Mouse (Mus musculus) neural tube, embryonic 12.5 days (tissue): ENCODE results near the gene Dis3l2. TPM values are rescaled to one million over a fixed set of nuclear protein-coding genes. Genes with fewer than 3 reads are reported as not detected.

Experiments used
- ATAC-seq: fragments of 200-750 bp; cut with Nextera tagmentation; 2 replicates; pipeline ENCODE4 v1.8.0; 2017; ENCODE audit warnings: low read depth, mild to moderate bottlenecking, moderate TSS enrichment, moderate library complexity; ENCODE audit not compliant: low FRiP score
- H3K27ac ChIP-seq: fragments of 300-500 bp; sonication (generic); 2 replicates; pipeline ENCODE4 v1.5.1; 2016
- H3K27me3 ChIP-seq: fragments of 300-500 bp; sonication (generic); replicated peaks from 2 replicates; pipeline ENCODE4 v1.6.1; 2016; ENCODE audit warnings: mild to moderate bottlenecking
- H3K36me3 ChIP-seq: fragments of 300-500 bp; sonication (generic); 2 replicates; pipeline ENCODE4 v1.6.1; 2016; ENCODE audit warnings: mild to moderate bottlenecking
- H3K4me1 ChIP-seq: fragments of 300-500 bp; sonication (generic); 2 replicates; pipeline ENCODE4 v1.6.1; 2016
- H3K4me2 ChIP-seq: fragments of 300-500 bp; sonication (generic); replicated peaks from 2 replicates; pipeline ENCODE4 v1.6.1; 2016; ENCODE audit warnings: mild to moderate bottlenecking
- H3K4me3 ChIP-seq: fragments of 300-500 bp; sonication (generic); 2 replicates; pipeline ENCODE4 v1.5.1; 2016
- H3K9ac ChIP-seq: fragments of 300-500 bp; sonication (generic); 2 replicates; pipeline ENCODE4 v1.6.1; 2016; ENCODE audit warnings: mild to moderate bottlenecking
- H3K9me3 ChIP-seq: fragments of 300-500 bp; sonication (generic); 2 replicates; pipeline ENCODE4 v1.6.1; 2016; ENCODE audit warnings: mild to moderate bottlenecking
- WGBS: fragments of 180-500 bp; shearing (Covaris S2); methylation state at CpG from one replicate; pipeline ENCODE4 v1.1.7; 2016; 5-methylcytosine and 5-hydroxymethylcytosine counted together
- polyA plus RNA-seq: library from polyadenylated mRNA; unstranded; fragments of >200 nt; fragmentation: Nextera tagmentation; extraction: Ambion mirVana; gene quantifications from 2 replicates; pipeline ENCODE4 v1.2.1, GENCODE M21; 2016

Dis3l2 gene
- polyA plus RNA-seq, 1 experiment from 2014 or later, result 40.7 TPM

DNA sequence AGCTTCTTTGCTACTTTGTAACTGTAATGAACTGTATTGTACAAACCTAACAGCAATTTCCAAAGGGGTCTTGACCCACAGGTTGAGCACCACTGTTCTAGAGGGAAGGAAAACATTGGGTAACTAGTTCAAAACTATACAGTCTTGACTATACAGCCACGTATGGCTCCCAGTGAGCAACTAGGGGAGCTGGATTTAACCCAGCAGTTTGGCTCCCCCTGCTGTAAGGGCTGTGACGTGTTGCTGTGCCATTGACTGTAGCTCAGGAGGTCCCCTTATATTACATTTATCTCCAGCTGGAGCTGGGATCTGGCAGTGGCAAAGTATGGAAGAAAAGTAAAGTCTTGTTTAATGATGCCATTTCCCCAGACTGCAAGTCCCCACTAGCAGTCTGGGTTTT, 4.9 kb upstream of the Dis3l2 start:
- Histone ChIP-seq H3K27me3 (no peaks in the 10 kb centered on the region), H3K4me3 (no peak overlapping the region), H3K9ac (no peak overlapping the region), H3K4me2 (no peak overlapping the region), H3K27ac (no peak overlapping the region), H3K9me3 (no peaks in the 10 kb centered on the region), H3K4me1 (peaks cover 3% of the 10 kb centered on the region; the same call in 1 of the 2 replicates), H3K36me3 (no peaks in the 10 kb centered on the region)
- 48% methylated on average over 2 of the region's 2 CpGs for WGBS
- ATAC-seq, result no peak

DNA sequence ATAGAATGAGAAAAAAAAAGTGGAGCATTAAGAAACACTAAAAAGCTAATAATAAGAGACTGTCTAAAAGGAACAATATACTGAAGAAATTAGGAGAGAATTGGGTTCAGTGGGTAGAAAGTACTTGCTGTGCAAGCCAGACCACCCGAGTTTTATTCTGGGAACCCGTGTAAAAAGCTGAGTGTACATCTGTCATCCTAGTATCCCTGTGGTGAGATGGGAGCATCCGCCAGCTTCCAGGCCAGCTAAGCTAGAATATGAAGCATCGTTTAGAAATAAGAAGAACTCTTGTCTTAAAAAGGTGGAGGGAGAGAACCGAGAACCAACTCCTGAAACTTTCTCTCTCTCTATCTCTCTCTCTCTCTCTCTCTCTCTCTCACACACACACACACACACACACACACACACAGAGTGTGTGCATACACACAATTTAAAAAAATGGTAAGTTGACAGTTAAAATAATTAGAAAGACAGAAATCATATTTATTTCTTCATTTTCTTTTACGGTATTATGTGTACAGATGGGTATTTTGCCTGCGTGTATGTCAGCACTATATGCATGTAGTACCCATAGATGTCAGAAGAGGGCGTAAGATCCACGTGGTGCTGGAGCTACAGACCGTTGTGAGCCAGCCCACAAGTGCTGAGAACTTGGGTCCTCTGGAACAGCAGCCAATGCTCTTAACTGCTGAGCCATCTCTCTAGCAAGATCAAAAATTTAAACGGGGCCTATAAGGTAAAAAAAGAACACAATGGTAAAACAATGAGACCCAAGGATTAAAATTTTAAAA, 4.1 kb upstream of the Dis3l2 start:
- Histone ChIP-seq H3K9me3 (no peaks in the 10 kb centered on the region), H3K4me3 (no peak overlapping the region), H3K4me2 (no peak overlapping the region), H3K4me1 (peaks cover 6% of the 10 kb centered on the region; the same call in 1 of the 2 replicates), H3K36me3 (no peaks in the 10 kb centered on the region), H3K9ac (no peak overlapping the region), H3K27ac (no peak overlapping the region), H3K27me3 (no peaks in the 10 kb centered on the region)
- no peak for ATAC-seq
- 66% methylated on average over 11 of the region's 11 CpGs for WGBS

DNA sequence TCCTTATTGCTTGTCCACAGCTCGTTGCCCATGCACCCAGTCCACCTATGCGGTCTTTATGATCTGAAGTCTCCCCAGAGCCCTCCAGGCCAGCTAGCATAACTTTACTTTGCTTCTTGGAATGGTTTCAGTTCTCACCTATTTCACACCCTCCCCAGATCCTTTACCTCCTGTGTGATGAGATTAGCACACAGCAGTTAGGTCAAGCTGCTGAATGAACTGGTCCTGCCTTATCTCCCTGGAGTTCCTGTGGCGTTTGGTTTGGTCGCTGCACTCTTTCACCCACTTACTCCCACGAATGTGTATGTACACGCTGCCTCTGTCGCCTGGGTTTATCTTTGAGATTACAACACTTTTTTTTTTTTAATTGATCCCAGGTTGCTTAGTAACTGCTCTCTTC, 3.2 kb upstream of the Dis3l2 start:
- peaks cover 14% of the 10 kb centered on the region for H3K4me1 ChIP-seq
- no peaks in the 10 kb centered on the region for H3K36me3 ChIP-seq
- no peak for ATAC-seq
- no peak overlapping the region for H3K27ac ChIP-seq
- no peak overlapping the region for H3K4me3 ChIP-seq
- 84% methylated on average over 7 of the region's 7 CpGs for WGBS
- H3K9ac ChIP-seq, result no peak overlapping the region
- H3K4me2 ChIP-seq, result no peak overlapping the region
- no peaks in the 10 kb centered on the region for H3K27me3 ChIP-seq
- H3K9me3 ChIP-seq, result no peaks in the 10 kb centered on the region

GRCm38 (mm10) chr1:86703965-86704326, 338 bp downstream of the Dis3l2 start:
- peak overlapping the region; percentile 75 for H3K4me2 ChIP-seq
- peak overlapping the region; percentile 88 for H3K27ac ChIP-seq
- H3K9me3 ChIP-seq, result no peaks in the 10 kb centered on the region
- peak overlapping the region; percentile 88 for H3K4me3 ChIP-seq
- H3K9ac ChIP-seq, result peak overlapping the region; percentile 93
- under 1% methylated on average over 27 of the region's 27 CpGs for WGBS
- ATAC-seq, result no peak; the same call in 1 of the 2 replicates
- no peaks in the 10 kb centered on the region for H3K36me3 ChIP-seq
- H3K4me1 ChIP-seq, result peaks cover 16% of the 10 kb centered on the region
- no peaks in the 10 kb centered on the region for H3K27me3 ChIP-seq

DNA sequence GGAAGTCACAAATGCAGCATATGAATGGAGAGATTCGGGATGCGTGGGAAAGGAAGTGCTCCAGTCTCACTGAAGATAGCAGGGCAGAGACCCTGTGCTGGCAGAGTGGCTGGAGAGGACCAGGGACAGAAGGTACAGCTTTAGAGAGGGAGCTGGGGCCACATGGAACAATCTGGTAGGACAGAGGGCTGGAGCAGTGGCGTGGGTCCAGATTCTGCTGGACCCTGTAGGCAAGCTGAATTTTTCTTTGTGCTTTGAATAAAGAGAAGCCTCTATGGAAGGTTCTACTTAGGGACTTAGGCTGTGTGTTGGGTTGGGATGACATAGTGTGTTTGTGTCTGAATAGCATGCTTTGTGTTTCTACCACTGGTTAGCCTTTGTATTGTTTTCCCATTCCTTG, 1.9 kb downstream of the Dis3l2 start:
- Histone ChIP-seq H3K4me1 (peaks cover 16% of the 10 kb centered on the region), H3K9me3 (no peaks in the 10 kb centered on the region), H3K4me3 (no peak overlapping the region), H3K9ac (no peak overlapping the region), H3K27me3 (no peaks in the 10 kb centered on the region), H3K27ac (no peak overlapping the region), H3K36me3 (no peaks in the 10 kb centered on the region), H3K4me2 (0 out of 2 replicates have a peak overlapping the region, but pooled peaks have one; percentile 75)
- WGBS, result 81% methylated on average over 3 of the region's 3 CpGs
- ATAC-seq, result no peak

GRCm38 (mm10) chr1:86709546-86709945, 5.9 kb downstream of the Dis3l2 start:
- no peaks in the 10 kb centered on the region for H3K9me3 ChIP-seq
- H3K9ac ChIP-seq, result no peak overlapping the region
- no peaks in the 10 kb centered on the region for H3K27me3 ChIP-seq
- WGBS, result 82% methylated on average over 4 of the region's 4 CpGs
- H3K4me3 ChIP-seq, result no peak overlapping the region
- no peak overlapping the region for H3K27ac ChIP-seq
- peaks cover 10% of the 10 kb centered on the region for H3K4me1 ChIP-seq
- ATAC-seq, result no peak
- H3K36me3 ChIP-seq, result no peaks in the 10 kb centered on the region
- no peak overlapping the region for H3K4me2 ChIP-seq

DNA sequence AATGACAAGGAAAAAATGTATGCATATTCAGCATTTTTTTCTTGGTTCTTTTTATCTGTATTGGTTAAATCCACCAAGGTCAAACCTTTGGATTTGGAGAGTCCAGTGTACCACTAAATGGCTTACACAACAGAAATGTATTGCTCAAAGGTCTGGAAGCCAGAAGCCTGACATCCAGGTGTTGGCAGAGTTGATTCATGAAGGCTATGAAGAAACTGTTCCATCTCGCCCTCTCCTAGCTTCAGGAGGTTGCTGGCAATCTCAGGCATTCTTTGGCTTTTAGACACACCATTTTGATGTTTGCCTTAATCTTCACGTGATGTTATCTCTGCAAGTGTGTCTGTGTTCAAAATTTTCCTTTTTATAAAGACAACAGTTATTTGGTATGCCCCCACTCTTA, 8.4 kb downstream of the Dis3l2 start:
- Histone ChIP-seq H3K4me2 (no peak overlapping the region), H3K4me1 (no peaks in the 10 kb centered on the region), H3K4me3 (no peak overlapping the region), H3K36me3 (no peaks in the 10 kb centered on the region), H3K27me3 (no peaks in the 10 kb centered on the region), H3K9ac (no peak overlapping the region), H3K27ac (no peak overlapping the region), H3K9me3 (no peaks in the 10 kb centered on the region)
- 86% methylated on average over 2 of the region's 2 CpGs for WGBS
- ATAC-seq, result no peak

GRCm38 (mm10) chr1:86713054-86713453, 9.4 kb downstream of the Dis3l2 start:
- ATAC-seq, result no peak
- H3K4me1 ChIP-seq, result no peaks in the 10 kb centered on the region
- H3K4me2 ChIP-seq, result no peak overlapping the region
- H3K36me3 ChIP-seq, result no peaks in the 10 kb centered on the region
- H3K9me3 ChIP-seq, result no peaks in the 10 kb centered on the region
- no peaks in the 10 kb centered on the region for H3K27me3 ChIP-seq
- H3K9ac ChIP-seq, result no peak overlapping the region
- no peak overlapping the region for H3K4me3 ChIP-seq
- no peak overlapping the region for H3K27ac ChIP-seq
- WGBS, result 94% methylated on average over 4 of the region's 4 CpGs

DNA sequence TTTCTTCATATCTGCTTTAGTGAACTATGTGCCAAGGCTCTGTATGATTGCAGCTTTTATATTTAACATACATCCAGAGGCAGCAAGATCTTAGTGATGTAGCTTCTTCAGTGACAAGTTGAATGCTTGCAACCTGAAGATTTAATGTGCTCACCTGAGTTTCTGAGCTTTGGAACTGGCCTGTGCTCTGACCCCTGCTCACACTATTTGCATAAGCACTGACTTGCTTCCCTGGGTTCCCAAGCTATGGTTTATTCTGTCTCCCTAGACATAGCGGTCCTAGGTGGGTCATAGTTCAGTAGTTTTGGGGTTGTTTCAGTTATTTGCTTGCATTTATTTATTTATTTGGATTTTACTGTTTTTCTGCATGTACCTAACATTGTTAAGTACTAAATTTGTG, 14.6 kb downstream of the Dis3l2 start:
- ATAC-seq, result no peak
- Histone ChIP-seq H3K4me2 (no peak overlapping the region), H3K4me3 (no peak overlapping the region), H3K27ac (no peak overlapping the region), H3K27me3 (no peaks in the 10 kb centered on the region), H3K4me1 (no peaks in the 10 kb centered on the region), H3K9me3 (no peaks in the 10 kb centered on the region), H3K9ac (no peak overlapping the region), H3K36me3 (no peaks in the 10 kb centered on the region)
- WGBS, result 92% methylated on average over 1 of the region's 1 CpGs

GRCm38 (mm10) chr1:86719391-86719790, 15.8 kb downstream of the Dis3l2 start:
- no peak for ATAC-seq
- Histone ChIP-seq H3K9ac (no peak overlapping the region), H3K36me3 (no peaks in the 10 kb centered on the region), H3K27me3 (no peaks in the 10 kb centered on the region), H3K4me3 (no peak overlapping the region), H3K27ac (no peak overlapping the region), H3K9me3 (no peaks in the 10 kb centered on the region), H3K4me2 (no peak overlapping the region), H3K4me1 (no peaks in the 10 kb centered on the region)
- 92% methylated on average over 4 of the region's 4 CpGs for WGBS

DNA sequence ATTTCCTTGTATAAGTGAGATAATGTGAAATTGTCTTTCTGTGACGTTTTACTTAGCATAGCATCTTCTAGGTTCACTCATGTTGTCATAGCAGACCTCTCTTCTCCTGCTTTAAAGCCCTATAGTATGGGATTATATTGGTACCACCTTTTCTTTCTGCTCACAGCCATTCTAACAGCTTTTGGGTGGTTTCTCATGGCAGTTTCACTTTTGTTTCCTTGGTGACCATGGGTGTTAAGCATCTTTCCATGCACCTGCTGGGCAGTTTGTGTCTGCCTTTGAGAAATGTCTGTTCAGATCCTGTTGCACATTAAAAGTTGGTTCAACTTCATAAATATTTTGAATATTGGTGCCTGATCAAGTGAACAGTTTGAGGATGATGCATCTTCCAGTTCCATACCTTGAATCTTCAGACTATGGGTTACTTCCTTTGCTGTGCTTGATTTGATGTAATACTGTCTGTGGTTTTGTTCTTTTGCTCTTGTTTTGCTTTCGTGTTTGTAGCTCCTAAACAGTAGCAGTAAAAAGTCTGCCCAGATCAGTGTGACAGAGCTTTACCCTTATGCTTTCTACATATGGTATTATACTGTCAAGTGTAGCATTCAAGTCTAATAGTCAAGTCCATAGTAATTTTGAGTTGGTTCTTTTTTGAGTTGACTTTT, 29.7 kb downstream of the Dis3l2 start:
- Histone ChIP-seq H3K36me3 (no peaks in the 10 kb centered on the region), H3K9ac (no peak overlapping the region), H3K4me3 (no peak overlapping the region), H3K4me2 (no peak overlapping the region), H3K9me3 (no peaks in the 10 kb centered on the region), H3K27me3 (no peaks in the 10 kb centered on the region), H3K4me1 (no peaks in the 10 kb centered on the region), H3K27ac (no peak overlapping the region)
- WGBS, result 74% methylated on average over 2 of the region's 2 CpGs
- ATAC-seq, result no peak

DNA sequence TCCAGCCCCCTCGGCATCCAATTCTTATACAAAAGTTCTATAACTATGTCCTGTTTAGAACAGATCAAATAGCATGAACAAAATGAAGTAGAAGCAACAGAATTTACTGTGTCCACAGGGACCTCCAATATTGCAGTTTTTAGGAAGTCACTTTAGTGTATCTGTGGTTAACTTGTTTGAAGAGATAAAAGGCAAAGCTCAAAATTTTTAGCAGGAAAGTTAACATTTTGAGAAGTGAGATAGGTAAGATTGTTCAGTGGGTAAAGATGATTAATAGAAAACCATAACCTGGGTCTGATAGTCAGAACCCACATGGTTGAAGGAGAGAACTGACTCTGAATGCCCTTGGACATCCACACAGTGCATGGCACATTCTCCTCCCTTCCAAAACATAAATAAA, 32.8 kb downstream of the Dis3l2 start:
- no peak overlapping the region for H3K9ac ChIP-seq
- no peaks in the 10 kb centered on the region for H3K36me3 ChIP-seq
- no peak overlapping the region for H3K27ac ChIP-seq
- no peak for ATAC-seq
- no peak overlapping the region for H3K4me2 ChIP-seq
- no peaks in the 10 kb centered on the region for H3K9me3 ChIP-seq
- 91% methylated on average over 1 of the region's 1 CpGs for WGBS
- H3K4me1 ChIP-seq, result no peaks in the 10 kb centered on the region
- no peak overlapping the region for H3K4me3 ChIP-seq
- no peaks in the 10 kb centered on the region for H3K27me3 ChIP-seq

DNA sequence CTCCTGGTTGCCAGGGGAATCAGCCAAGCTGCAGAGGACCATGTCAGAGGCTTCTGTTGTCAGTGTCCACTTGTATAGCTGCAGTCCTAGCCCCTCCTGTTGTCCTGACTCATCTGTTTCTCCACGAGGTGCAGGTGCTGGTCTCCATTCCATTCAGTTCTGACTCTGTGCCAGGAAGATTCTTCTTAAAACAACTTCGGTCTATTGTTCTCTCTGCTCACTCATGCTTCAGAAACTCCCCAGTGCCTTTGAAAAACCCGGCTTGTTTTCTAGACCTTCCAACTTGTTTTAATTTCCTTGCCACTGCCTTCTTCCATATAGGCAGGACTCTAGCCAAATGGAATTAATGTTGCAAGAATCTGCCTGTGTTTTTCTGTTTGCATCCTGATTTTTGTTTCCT, 39.3 kb downstream of the Dis3l2 start:
- no peak for ATAC-seq
- WGBS, result 47% methylated on average over 3 of the region's 3 CpGs
- no peak overlapping the region for H3K27ac ChIP-seq
- H3K4me2 ChIP-seq, result no peak overlapping the region
- H3K9ac ChIP-seq, result no peak overlapping the region
- H3K27me3 ChIP-seq, result no peaks in the 10 kb centered on the region
- no peaks in the 10 kb centered on the region for H3K9me3 ChIP-seq
- peaks cover 15% of the 10 kb centered on the region for H3K36me3 ChIP-seq
- no peaks in the 10 kb centered on the region for H3K4me1 ChIP-seq
- H3K4me3 ChIP-seq, result no peak overlapping the region
